Mouse (Mus musculus): ENCODE results near the gene Apoc3.
A peak's percentile ranks its signal among the peaks of the same experiment; 100 is the strongest.

DNA sequence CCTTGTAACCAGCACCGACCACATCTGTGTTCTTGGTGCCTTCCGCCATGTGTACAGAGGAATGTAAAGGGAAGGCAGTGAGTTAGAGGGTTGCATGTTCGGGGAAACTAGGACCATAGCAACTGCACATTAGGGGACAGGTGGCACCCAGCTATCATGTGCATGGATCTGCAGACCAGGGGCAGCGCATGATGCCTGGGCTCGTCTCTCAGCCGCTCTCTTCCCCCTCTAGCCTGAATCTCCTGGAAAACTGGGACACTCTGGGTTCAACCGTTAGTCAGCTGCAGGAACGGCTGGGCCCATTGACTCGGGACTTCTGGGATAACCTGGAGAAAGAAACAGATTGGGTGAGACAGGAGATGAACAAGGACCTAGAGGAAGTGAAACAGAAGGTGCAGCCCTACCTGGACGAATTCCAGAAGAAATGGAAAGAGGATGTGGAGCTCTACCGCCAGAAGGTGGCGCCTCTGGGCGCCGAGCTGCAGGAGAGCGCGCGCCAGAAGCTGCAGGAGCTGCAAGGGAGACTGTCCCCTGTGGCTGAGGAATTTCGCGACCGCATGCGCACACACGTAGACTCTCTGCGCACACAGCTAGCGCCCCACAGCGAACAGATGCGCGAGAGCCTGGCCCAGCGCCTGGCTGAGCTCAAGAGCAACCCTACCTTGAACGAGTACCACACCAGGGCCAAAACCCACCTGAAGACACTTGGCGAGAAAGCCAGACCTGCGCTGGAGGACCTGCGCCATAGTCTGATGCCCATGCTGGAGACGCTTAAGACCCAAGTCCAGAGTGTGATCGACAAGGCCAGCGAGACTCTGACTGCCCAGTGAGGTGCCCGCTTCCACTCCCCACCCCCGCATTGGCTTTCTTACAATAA, 5.6 kb downstream of the Apoc3 start:
- no peak for TF ChIP-seq EP300 (IDR thresholded peaks at IDR 0.05; ENCODE audit: insufficient read depth, low read depth, low read length)
- no peak for TF ChIP-seq POLR2A (IDR thresholded peaks at IDR 0.05; ENCODE audit: insufficient read depth, low read depth, low read length)
- TF ChIP-seq CTCF (IDR thresholded peaks at IDR 0.05) = peak; percentile 88
